Mouse (Mus musculus) left cerebral cortex, postnatal 14 days (tissue): Measurements from ENCODE around the gene Crim1. TPM values are rescaled to one million over a fixed set of nuclear protein-coding genes. Genes with fewer than 3 reads are reported as not detected.

Source experiments
- DNase-seq, 2 experiments: peaks; one replicate each; pipeline ENCODE4 v3.0.0; 2021 to 2022; ENCODE audit warnings: low spot score in 2 of 2, mixed read lengths in 1 of 2
- intact Hi-C: fragments of 180-260 bp; cut with DNase I; formaldehyde crosslinking; loops from one replicate; pipeline ENCODE4 v1.15.1; 2025
- total RNA-seq, 2 experiments: library from RNA; stranded (reverse); gene quantifications; 2 replicates each; pipeline ENCODE4 v1.2.3; 2021

Crim1 gene
- total RNA-seq, 2 experiments from 2014 or later, result 51.7 to 62.8 TPM

- intact Hi-C loops, result no loop called here
- no peak for DNase-seq
Measured at GRCm38 (mm10) chr17:78354411-78354810, 154.4 kb downstream of the Crim1 start.

GRCm38 (mm10) chr17:78354871-78355270, 154.8 kb downstream of the Crim1 start:
- intact Hi-C loops, result no loop called here
- no peak for DNase-seq

DNA sequence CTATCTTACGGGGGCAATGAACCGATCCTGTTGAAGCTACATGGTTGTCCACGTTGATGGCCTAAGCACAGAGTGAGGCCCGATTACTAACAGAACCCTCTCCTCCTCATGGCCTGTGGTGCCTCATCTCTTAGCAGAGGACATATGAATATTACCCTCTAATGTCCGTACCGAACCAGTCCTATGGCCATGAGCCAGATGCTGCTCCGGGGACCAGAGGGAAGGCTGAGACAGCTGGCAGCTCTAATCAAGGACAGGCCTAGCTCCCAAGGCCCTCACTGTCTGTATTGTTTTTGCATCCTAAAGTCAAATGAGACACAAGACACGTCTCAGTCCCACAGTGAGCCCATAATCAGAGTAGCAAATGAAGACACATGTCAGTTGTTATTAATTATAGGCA, 155.6 kb downstream of the Crim1 start:
- intact Hi-C loops, result no loop called here

GRCm38 (mm10) chr17:78357753-78358152, 157.7 kb downstream of the Crim1 start:
- intact Hi-C loops, result no loop called here
- no peak for DNase-seq

More for the DNA sequence above, 155.6 kb downstream of the Crim1 start:
- no peak for DNase-seq

DNA sequence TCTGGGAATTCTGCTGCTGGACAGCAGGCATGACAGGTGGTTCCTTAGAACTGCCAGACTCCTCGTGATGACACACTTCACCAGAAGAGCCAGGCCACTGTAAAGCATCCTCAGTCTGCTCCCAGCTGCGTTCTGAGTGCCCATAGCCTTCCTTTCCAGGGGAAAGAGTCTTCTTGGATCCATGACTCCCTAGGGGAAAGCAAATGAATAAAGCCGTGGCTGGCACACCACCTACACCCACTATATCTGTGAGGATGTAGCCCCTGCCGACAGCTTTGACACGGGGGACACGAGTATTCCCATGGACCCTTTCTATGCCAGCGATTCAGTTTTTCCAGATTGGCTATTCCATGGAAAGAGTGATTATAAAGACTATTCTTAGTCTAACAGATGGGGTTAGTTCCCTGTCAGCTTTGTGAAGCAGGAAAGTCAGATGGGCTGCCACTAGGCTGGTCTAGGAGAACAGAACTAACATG, 158.2 kb downstream of the Crim1 start:
- DNase-seq, result peak in 1 of 2 experiments; percentile 10
- intact Hi-C loops, result no loop called here

- intact Hi-C loops, result no loop called here
- no peak for DNase-seq
Measured at GRCm38 (mm10) chr17:78361939-78362728, 162.1 kb downstream of the Crim1 start.

- no peak for DNase-seq
- intact Hi-C loops, result no loop called here
Measured at GRCm38 (mm10) chr17:78364555-78365302, 164.7 kb downstream of the Crim1 start.

DNA sequence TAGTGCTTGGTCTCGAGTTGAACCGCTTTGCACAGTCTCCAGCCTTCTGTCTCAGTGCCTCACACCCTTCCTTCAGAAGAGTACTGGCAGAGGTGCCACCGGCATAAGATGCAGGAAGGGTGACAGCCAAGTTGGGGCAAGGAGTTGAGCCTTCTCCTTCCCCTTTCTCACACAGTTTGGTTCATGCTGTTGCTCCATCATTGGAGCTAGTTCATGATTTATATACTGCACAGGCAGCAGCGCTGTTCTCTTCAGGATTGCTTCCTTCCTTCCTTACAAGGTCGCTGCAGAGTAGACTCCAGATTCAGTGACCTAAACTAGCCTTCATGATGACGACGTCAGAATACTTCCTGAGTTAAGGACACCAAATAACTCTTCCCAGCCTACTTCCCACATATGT, 166.0 kb downstream of the Crim1 start:
- no peak for DNase-seq
- intact Hi-C loops, result no loop called here

GRCm38 (mm10) chr17:78368481-78368880, 168.4 kb downstream of the Crim1 start:
- intact Hi-C loops, result no loop called here
- DNase-seq, result no peak

DNA sequence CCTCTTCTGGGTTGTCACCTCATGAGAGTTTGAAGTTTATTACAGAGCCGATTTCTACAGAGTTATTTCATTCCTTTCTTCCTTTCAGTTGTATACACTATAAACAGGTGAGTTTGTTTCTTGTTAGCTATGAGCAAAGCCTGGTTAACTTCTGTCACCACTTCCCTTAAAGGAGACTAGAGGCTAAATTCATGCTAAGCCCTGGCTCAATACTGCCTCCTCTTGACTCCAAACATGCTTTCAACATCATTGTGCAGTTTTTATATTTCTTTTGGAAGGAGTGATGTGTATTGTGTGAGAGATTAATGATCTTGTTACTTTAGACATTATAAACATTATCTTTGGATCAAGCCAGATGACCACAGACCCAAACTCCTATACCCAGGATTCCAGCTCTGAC, 170.4 kb downstream of the Crim1 start:
- no peak for DNase-seq
- intact Hi-C loops, result no loop called here

DNA sequence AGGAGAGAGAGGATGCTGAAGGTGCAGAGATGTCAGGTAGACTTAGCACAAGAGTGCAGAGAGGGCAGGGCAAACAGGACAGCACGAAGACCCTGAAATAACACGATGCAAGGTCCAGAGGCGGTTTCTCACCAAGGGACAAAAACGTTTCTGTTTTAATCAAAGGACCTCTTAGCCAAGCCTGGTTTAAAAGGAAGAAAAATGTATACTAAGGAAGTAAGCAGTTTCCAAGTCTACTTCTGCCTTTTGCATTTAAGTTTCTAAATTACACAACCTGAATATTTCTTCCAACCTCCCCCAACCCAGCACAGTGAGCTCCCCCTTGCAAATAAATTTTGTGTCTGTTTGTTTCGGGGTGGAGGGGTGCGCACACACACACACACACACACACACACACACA, 173.1 kb downstream of the Crim1 start:
- intact Hi-C loops, result no loop called here
- DNase-seq, result no peak

DNA sequence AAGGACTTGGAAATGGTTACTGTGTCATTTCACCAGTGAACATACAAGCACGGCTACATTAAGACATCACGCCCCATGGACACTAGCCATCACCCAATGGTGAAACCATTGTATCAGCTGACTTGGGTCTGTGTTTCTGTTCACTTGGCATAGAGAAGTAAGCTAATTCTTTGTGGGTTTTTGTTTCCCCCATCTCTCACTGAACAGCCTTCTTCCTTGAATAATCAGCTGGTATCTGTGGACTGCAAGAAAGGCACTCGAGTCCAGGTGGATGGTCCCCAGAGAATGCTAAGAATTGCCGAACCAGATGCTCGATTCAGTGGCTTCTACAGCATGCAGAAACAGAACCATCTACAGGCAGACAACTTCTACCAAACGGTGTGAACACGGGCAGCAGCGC, 173.8 kb downstream of the Crim1 start:
- DNase-seq, result no peak
- intact Hi-C loops, result no loop called here

- no peak for DNase-seq
- intact Hi-C loops, result no loop called here
Measured at GRCm38 (mm10) chr17:78374756-78375155, 174.7 kb downstream of the Crim1 start.

GRCm38 (mm10) chr17:78376587-78376986, 176.5 kb downstream of the Crim1 start:
- intact Hi-C loops, result no loop called here
- no peak for DNase-seq

DNA sequence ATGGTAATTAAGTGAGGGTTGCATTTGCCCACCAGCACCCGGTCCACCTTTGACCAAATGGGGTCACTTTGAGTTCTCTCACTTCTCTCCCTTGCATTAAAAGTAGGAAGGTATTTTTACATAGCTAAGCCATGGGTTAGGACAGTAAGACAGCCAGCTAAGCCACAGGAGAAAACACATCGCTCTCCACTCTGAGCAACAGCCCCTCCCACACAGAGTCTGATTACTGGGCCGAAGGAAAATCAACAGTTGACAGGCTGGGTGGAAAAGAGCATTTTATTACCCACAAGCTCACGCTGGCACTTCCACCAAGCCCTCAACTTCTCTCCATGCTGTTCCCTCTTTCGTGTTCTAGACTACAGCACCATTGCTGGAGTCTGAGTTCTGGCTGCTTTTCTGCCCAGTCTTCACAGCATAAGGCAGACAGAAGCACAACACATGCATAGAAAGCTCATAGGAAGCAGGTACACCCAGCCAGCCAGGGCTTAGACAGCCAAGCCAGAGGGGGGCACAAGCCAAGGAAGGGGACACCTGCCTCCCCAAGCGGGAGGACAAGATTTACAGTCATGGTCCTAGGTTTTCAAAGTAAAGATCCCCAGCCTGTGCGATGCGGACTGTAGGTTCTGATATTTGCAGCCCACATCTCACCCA, 179.2 kb downstream of the Crim1 start:
- DNase-seq, result no peak
- intact Hi-C loops, result no loop called here

DNA sequence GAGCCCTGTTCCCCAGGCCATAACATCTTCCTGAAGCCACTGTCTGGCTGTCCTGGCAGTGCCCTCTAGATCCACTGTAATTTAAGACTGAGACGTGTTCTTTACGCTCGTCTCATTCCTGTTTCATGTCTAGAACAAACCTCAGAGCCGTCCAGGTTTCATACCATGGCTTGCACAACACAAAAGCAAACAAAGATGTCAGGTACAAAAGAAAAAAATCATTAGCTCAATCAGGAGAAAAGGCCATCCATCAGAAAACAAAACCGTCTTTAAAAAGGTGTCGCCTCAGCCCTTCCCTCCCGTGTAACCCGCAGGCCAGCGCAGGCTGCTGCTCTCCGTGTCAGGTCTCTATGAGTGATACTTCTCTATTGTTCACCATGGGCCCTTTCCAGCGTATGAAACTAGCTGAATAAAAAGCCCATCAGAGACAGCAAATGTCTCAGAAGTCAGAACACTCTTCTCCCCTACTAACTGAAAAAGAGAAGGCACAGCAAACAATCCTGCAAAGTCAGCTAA, 179.7 kb downstream of the Crim1 start:
- intact Hi-C loops, result no loop called here
- no peak for DNase-seq

- intact Hi-C loops, result no loop called here
- DNase-seq, result no peak
Measured at GRCm38 (mm10) chr17:78382321-78382720, 182.3 kb downstream of the Crim1 start.

DNA sequence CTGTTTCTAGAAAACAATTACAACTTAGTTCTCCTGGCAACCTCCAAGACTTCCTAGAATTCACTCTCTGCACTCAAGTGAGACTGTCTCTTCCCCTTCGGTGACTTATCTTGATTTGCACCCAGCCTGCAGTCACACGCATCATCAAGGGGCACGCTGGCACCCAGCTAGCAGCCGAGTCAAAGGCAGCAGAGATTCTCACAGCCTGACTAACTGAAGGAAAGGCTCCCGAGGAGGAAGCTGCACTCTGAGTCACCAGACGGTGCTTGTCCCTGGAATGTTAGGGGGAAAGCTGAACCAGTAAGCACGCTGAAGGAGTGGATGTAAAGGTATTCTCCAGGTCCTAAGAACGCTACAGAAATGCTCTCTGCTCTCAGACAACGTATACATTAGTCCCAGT, 187.6 kb downstream of the Crim1 start:
- DNase-seq, result no peak
- intact Hi-C loops, result no loop called here

- intact Hi-C loops, result no loop called here
- DNase-seq, result no peak
Measured at GRCm38 (mm10) chr17:78388101-78388847, 188.2 kb downstream of the Crim1 start.
